Mouse (Mus musculus) neutrophil, adult 5-6 weeks (primary cell): ENCODE measurements around the gene Gm16451. TPM values are rescaled to one million over a fixed set of nuclear protein-coding genes. Genes with fewer than 3 reads are reported as not detected.
"Not testable (repeated sequence)": the region's sequence is repeated elsewhere in the genome, so short reads cannot be mapped to it uniquely, and the experiment has no call there.

Experiments
- ATAC-seq: fragments of 151-379, 151-347 bp; 2 replicates; pipeline ENCODE4 v1.8.0; 2017; ENCODE audit warnings: mild to moderate bottlenecking, moderate TSS enrichment; ENCODE audit not compliant: insufficient number of reproducible peaks, poor library complexity, low FRiP score, severe bottlenecking; ENCODE audit errors: extremely low read depth
- total RNA-seq: library from RNA; stranded (forward); fragments of 200-1000 nt; gene quantifications from 2 replicates; pipeline ENCODE4 v1.2.3, GENCODE M21; 2017

Gene Gm16451
- not detected in 2 replicates for total RNA-seq

- ATAC-seq = not testable (repeated sequence)
These were observed at the start of gene Gm16451 for GRCm38 (mm10) chr7:22118145-22118544. Gene Gm16451, minus strand, starts transcription at chr7:22118245.

GRCm38 (mm10) chr7:22163935-22164334 is 45.9 kb upstream of the Gm16451 start, which contains the start of gene Vmn1r142:
Gene Vmn1r142, minus strand, starts transcription at chr7:22164035.
- not testable (repeated sequence) for ATAC-seq

DNA sequence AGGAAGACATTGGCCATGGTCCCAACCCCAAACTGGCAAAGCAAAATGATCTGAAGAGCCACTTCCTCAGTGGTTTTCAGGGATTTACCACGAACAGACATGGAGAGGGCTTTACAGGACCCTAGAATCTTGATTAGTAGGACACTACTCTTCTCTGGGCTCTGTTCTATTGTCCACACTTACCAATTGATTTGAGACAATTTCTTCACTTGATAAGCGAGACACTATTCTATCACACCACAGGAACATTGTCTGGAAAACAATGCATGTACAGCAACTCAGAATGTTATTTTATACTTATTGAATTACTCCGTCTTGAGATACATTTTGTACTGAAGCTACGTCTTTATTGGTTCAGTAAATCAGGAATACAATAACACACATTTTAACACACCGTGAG is 16.6 kb upstream of the Gm16451 start, which contains the start of gene Gm10666:
Gm10666 (minus strand) TSS at position 101 of the 400 bp plus-strand sequence.
- not testable (repeated sequence) for ATAC-seq

DNA sequence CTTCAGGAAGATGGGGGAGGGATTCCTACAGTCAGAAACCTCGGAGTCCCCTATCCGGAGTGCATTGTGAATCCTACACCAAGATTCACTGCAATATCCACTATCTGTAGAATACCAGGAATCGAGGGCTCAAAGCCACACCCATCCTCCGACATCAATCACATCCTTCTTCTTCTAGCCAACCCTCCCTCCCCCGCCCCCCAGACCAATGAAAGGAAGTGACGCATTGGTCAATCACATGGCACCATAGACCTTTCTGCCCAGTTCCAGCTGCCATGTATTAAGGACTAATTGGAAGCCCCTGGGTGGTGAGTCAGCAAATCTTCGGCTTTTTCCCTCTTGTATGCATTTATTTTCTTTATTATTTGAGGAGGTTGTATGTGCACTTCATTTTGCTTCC is 49.3 kb downstream of the Gm16451 start, which contains the start of gene Vmn1r139:
Vmn1r139 (plus strand) TSS at position 301 of the 400 bp plus-strand sequence.
- not testable (repeated sequence) for ATAC-seq

Other genes starting within 250 kb of the Gm16451 start
- not detected in 2 replicates for gene Gm5891, start 197.0 kb downstream of the Gm16451 start, total RNA-seq
- gene Vmn1r137, start 123.7 kb downstream of the Gm16451 start, total RNA-seq = not detected in 2 replicates
- not detected in 2 replicates for gene Vmn1r138, start 89.3 kb downstream of the Gm16451 start, total RNA-seq
- gene Gm6176, start 61.9 kb downstream of the Gm16451 start, total RNA-seq = not detected in 2 replicates
- gene Vmn1r139, start 49.2 kb downstream of the Gm16451 start, total RNA-seq = not detected in 2 replicates
- not detected in 2 replicates for gene Gm10666, start 16.5 kb upstream of the Gm16451 start, total RNA-seq
- not detected in 2 replicates for gene Vmn1r142, start 45.8 kb upstream of the Gm16451 start, total RNA-seq
- not detected in 2 replicates for gene Vmn1r143, start 71.1 kb upstream of the Gm16451 start, total RNA-seq
- gene Gm8653, start 83.0 kb upstream of the Gm16451 start, total RNA-seq = not detected in 2 replicates
- not detected in 2 replicates for gene Gm8453, start 111.2 kb upstream of the Gm16451 start, total RNA-seq
- gene Gm4187, start 211.5 kb upstream of the Gm16451 start, total RNA-seq = not detected in 2 replicates